Mouse (Mus musculus) Muller cell, postnatal 12 days (primary cell): ENCODE data around the gene Mrpl47.
"Not testable (repeated sequence)": the region's sequence is repeated elsewhere in the genome, so short reads cannot be mapped to it uniquely, and the experiment has no call there.

ENCODE experiments used
- DNase-seq: peaks from one replicate; pipeline ENCODE4 v3.0.0-alpha.2; 2015; ENCODE audit errors: inconsistent ontology term

Mrpl47 gene

DNA sequence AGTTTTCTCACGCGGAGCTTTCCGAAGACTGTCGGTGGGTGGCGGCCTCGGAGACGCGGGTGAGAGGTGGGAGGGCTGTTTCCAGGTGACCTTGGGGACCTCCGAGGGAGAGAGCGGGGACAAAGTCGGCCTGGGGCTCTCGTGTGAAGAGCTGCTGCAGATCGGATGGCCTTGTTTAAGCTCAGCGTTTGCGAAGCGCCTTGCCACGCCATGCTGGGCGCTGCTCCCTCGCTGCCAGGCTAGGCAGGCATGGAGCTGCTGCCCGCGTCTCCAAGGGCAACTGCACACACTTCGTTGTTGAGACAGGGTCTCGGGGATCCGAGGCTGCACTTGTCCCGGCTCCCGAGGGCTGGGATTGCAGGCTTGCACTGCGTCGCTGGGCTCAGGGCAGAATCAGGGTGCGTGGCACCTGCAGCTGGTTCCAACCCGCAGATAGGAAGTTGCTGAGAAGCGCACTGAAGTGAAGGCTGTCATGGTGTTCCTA, at the start of gene Mrpl47:
TSS of gene Mrpl47 (minus strand) at position 434 of the 484 bp plus-strand sequence.
- no peak for DNase-seq

DNA sequence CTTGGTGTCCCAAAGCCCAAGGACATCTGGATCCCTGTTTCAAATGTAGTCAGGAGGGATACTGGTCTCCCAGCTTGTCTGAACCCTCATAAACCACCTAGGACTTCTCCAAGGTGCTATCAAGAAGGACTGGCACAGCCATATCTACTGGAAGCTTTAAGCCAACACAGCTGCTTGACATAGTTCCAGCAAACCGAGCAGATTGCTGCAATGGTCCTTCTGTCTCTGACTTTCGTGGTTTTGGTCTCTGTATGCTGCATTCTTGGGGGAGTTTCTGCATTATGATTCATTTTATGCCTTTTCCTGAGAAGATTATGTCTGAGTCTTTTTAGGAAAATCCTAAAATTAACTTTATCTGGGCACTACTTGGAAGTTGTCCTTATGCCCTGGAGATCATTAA, 33.4 kb upstream of the Mrpl47 start:
- DNase-seq, result peak; percentile 18

DNA sequence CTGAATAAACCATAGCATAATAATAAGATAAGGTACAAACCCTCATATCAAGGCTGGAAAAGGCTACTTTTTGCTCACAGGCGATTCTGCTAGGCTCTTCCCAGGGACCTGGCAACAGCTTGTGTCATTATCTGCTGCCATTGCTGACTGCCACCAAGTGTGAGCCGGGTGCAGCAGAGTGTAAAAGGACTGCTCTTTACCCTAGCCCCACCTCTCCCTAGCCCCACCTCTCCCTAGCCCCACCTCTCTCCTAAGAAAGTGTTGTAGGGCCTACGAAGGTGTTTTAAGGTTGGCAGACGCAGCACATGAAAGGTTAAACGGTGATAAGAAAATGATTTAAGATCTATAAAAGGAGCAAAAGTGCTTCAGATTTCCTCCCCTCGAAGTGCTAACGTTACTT, 26.5 kb upstream of the Mrpl47 start:
- no peak for DNase-seq

DNA sequence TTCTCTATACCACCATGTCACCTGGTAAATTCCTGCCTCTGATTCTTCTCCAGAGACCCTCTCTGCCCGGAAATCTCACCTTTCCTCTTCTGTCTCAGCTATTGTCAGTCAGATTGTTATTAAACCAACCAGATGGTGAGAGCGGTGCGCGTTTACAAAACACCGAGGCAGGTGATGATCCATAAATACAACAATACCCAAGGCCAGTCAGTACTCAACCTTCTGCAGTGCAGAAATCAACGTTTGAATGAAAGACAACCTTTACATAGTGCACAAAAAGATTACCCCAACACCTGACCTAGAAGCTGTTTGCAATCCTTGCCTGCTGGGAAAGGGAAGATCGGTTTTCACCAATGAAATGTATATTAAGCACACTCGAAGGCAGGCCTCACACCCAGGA, 25.6 kb upstream of the Mrpl47 start:
- no peak for DNase-seq

DNA sequence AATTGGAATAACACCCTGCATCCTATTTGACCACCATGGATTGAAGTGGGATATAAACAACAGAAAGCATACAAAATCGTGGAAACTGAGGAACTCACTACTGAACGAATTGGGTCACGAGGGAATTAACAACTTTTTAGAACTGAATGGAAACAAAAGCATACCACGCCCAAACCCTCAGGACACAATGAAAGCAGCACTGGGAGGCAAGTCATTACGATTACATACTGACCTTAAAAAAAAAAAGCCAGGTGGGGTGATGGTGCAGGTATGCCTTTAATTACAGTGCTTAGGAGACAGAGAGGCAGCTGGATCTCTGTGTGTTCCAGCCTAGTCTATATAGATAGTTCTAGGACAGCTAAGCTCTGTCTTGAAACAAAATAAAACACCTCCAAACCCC, 21.8 kb upstream of the Mrpl47 start:
- DNase-seq, result no peak

DNA sequence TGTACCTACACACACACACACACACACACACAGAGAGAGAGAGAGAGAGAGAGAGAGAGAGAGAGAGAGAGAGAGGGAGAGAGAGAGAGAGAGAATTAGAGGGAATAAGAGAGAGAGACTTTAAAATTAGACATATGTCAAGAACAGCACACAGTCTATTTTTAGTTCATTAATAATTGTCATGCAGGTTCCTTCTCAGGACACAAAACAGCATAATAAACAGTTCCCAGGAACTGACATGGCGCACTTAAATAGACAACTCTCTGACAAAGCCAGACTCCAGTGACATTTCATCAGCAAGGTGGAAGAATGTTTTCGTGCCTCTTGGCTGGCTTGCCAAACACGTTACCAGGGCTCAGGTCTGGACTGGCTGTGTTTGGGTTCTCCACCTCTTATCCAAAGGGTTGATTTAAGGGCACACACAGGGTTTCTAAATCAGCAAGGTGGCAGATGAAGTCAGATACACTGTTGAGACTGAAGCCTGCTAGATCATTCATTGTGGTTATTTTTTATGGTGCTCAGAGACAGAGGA, 17.0 kb upstream of the Mrpl47 start:
- no peak for DNase-seq

DNA sequence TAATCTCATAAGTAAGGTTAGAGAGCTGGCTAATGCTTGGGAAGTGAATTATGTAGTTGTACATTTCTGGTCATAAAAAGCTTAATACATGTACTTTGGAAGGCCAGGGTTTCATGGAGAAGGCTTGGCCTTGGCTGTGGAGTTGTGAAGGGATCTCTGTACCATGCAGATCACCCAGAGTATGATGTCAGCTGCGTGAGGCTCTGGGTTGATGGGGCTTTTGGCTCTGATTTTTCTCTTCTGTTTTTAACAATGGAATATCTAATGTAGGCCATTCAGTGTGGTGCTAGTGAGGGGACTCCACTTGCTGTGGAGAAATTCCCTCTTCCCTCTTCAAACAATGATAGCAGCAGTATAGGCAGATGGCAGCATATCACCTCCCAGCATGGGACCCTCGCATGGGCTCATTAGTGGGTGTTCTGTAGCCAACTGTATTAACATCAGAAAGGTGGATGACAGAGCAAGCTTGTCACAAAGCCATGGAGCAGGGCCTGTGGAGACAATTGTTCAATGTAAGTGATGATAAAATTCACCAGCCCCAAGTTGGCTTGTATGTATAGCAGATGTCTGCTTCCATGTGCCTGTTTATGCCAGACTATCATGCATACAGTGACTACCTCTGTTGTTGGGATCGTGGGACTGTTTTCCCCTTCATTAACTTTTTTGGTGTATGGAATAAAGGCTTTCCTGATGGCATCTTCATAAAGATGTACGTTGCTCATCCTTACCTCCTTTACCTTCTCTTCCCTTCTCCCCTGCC, 12.6 kb upstream of the Mrpl47 start:
- DNase-seq, result no peak

DNA sequence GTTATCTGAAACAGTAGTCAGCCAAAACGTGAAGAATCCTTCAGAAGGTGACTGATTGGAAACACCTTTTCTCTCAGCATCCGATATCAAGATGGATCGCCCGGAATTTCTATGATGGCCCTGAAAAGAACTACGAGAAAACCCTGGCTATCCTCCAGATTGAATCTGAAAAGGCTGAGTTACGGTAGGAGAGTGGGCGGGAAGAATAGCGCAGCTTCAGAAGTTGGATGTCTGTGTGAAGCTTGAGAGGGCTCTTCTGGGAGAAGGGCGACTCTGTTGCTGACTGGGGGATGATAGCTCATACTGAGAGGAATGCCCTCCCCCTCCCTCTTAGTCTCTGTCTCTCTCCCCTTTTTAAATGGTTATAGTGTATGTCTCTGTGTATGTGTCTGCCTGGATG, 11.0 kb upstream of the Mrpl47 start:
- no peak for DNase-seq

DNA sequence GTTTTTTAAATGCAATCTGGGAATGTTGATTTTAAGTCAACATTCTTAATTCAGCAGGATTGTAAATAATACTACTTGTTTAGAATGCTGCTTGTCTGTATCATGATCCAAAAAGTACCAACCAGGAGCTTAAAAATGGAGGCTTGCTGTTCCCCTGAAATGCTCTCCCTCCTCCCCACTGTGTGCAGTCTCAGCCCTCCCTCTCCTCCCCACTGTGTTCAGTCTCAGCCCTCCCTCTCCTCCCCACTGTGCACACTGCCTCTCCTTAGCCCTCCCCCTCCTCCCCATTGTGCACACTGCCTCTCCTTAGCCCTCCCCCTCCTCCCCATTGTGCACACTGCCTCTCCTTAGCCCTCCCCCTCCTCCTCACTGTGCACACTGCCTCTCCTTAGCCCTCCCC, 8.0 kb upstream of the Mrpl47 start:
- DNase-seq, result not testable (repeated sequence)

DNA sequence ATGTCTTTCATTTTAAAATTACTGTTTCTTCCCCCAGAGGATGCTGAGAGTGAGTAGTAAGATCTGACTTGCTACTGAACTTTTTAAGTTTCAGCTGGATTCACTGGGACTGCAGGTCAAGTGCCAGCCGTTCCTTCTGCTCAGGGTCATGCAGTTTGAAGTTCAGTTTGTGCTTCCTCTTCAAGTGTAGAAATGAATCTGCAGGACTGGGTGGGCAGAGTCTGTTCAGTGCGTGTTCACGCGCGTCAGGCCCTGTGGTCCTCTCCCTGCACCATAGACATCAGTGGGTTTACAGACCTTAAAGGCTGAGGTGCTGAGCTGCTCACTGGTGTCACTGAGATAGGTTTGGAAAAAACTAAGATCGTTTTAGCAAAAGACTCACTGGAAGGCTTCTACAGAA, 7.6 kb upstream of the Mrpl47 start:
- no peak for DNase-seq

DNA sequence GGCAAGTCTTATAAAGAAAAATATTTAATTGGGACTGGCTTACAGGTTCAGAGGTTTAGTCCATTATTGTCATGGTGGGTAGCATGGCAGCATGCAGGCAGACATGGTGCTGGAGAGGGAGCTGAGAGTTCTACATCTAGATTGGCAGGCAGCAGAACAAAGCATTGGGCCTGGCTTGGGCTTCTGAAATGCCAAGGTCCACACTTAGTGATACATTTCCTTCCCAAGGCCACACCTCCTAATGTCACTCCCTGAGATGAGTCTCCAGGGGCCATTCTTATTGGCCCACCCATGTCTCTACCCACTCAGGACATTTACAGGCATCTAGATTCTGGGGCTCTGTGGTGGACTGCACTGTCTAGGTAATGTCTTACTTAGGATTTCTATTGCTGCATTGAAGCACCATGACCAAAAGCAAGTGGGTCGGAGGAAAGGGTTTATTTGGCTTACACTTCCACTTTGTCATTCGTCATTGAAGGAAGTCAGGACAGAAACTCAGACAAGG, 4.9 kb upstream of the Mrpl47 start:
- no peak for DNase-seq

DNA sequence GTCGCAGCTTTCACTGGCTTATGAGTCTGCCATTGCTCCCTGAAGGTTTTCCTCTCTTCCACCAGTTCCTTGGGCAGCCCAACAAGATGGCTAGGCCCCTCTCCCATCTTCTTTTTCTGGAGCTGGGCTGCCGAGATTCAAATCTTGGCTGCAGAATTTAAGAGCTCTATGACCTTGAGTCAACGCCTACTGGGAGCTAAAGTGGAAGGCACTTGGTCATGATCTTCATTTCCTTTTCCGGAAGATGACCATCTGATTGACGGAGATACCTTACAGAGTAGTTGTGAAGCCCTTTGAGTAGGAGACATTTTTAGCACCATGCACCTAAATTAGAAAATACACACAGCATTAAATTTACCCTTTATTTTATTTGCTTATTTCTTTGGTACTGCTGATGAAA, 1.1 kb upstream of the Mrpl47 start:
- DNase-seq, result no peak

DNA sequence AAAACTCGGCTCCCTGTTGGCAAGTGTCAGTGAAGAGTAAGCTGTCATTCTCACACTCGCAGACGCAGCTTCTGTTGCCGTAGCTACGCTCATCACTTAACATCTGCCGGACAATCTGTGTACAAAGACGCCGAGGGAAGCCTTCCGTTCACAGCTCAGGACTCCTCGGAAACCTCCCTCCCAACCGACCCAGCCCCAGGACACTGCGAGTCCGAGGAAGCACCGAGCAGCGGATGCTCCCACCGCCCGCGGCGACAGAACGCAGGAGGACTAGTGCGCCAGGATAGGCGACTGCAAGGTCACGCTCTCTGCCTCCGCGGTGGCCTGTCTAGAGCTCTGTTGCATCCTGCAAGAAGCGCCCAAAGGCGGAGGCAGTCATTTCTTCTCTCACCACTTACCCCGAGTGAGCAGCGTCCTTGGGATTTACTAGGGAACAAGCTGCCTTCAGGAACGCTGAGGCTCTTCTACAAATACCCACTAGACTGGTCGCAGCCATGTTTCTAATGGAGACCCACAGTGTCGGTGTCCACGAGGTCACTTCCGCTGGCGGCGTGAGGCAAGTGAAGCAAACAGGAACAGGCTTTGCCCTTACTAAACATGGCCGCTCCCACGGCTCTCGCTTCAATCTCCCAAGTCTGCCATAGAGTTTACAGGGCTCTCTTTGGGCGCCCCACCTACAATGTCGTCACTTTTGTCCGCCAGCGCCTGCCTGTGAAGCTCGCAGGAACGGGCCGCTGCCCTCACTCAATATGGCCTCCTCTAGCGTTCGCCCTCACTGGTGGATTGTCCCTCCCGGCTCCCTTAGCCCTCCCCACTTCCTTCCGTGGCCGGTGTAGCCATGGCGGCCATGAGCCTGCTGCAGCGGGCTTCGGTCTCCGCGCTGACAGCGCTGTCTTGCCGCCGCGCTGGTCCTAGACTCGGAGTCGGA, 897 bp downstream of the Mrpl47 start, which contains the start of gene Ndufb5:
TSS of gene Ndufb5 (plus strand) at position 747 of the 928 bp plus-strand sequence.
- peak; percentile 99 for DNase-seq

DNA sequence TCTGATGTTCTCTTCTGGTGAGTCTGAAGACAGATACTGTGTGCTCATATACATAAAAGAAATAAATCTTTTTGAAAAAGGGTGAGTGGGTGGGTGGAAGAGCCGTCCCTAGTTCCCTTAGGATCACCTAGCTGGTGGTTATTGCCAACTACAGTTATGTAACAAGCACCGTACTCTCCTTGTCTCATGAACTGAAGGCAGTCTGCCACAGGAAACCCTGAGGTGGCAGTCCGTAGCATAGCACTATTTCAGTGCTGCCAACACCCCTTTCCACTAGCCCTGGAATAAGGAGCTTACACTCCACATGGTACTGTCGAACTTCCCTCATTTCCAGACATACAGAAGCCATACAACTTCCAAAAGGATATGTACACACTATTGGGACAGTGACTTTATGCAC, 9.5 kb downstream of the Mrpl47 start:
- DNase-seq, result no peak

DNA sequence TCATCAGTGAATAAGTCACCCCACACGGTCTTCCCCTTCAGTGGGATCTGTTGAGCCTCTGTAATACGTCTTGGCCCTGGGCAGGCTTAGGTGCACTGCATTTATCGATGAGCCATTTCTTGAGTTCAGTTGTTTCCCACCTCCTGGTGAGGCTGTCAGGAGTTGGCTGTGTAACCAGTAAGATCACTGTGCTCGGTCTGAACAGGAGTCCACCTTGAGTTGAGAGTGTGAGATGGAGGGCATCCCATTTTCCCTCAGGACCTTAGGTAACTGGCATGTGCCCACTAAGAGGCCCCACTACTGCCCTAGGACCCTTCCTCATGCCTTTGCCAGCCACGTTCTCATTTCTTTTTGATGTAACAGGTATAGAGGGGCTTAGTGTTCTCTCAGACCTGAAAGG, 11.5 kb downstream of the Mrpl47 start:
- DNase-seq, result no peak

DNA sequence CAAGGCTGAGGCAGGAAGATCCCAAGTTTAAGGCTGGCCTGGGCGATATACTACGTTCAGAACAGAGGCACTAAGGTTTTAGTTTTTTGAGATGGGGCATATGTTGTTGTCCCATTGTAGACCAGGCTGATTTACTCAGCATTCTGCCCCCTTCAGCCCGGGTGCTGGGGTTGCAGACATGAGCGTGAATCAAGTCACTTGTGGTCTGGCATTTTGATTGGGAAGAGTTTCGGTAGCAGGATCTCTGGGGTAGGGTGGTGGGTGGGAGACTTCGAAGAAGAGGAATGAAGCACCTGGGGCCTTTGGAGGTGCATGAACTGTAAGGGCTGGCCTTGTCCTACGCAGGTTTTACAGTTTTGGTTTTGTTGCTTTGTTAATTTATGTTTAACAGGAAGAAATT, 13.2 kb downstream of the Mrpl47 start:
- DNase-seq, result no peak

DNA sequence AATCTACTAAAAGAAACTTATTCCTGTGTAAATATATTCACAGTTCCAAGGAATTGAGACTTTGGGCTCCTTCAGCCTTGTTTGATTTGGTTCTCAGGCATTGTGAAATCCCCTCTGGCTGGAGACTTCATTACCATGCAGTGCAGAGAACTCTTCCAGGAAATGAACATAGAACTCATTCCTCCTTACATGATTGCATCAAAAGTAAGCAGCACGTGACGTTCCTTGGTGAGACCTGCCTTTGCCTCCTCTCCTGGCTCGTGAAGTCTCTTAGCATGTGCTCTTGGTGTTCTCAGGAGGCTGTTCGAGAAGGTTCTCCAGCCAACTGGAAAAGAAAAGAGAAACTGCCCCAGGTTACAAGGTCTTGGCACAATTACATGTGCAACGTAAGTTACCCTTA, 19.1 kb downstream of the Mrpl47 start:
- no peak for DNase-seq

DNA sequence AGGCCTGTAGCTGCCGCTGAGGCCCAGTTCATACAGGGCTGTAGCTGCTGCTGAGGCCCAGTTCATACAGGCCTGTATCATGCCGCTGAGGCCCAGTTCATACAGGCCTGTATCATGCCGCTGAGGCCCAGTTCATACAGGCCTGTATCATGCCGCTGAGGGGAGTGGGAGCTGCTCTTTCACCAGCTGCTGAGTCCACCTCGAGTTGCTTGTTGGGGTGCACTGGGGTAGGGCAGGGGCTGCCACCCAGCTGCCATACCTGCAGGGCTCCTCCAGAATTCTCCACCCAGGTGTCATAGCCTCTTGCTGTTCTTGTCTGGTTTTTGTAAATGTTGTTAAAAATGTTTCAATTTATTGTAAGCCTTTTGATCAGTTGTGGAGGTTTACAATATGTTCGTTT, 20.0 kb downstream of the Mrpl47 start:
- DNase-seq, result not testable (repeated sequence)

DNA sequence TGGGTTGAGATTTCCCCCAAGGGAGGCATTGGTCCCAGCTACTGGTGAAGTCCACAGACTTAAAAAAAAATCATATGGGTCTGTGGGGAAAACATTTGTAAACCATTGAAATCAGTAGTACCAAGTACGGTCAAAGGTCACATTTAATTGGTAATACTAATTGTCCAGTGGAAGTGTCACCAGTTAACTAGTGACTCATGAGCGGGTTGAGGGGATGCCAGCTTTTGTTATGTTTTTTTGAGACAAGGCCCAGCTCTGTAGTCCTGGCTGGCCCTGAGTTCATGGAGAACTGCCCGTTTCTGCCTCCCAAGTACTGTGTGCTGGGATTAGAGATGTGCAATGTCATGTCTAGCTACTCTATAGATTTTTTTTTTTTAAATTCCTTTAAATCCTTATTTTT, 23.7 kb downstream of the Mrpl47 start:
- no peak for DNase-seq

DNA sequence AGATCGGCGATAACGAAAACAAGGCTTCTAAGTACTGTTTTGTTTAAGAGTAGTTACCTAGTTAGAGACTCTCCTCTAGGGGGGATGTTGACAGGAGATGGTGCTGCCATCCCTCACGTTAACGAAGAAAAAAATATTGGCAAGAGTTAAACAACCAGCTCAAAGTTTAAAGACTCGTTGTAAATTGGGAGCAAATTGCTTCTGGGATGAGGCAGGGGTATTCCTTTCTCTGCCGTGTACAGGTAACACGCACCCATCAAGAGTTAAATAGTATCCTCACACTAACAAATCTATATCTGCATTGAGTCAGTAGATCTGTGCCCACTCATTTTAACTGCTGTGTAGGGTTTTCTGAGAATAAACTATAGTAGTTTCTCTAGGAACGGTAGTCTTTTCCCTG, 28.0 kb downstream of the Mrpl47 start:
- DNase-seq, result no peak

DNA sequence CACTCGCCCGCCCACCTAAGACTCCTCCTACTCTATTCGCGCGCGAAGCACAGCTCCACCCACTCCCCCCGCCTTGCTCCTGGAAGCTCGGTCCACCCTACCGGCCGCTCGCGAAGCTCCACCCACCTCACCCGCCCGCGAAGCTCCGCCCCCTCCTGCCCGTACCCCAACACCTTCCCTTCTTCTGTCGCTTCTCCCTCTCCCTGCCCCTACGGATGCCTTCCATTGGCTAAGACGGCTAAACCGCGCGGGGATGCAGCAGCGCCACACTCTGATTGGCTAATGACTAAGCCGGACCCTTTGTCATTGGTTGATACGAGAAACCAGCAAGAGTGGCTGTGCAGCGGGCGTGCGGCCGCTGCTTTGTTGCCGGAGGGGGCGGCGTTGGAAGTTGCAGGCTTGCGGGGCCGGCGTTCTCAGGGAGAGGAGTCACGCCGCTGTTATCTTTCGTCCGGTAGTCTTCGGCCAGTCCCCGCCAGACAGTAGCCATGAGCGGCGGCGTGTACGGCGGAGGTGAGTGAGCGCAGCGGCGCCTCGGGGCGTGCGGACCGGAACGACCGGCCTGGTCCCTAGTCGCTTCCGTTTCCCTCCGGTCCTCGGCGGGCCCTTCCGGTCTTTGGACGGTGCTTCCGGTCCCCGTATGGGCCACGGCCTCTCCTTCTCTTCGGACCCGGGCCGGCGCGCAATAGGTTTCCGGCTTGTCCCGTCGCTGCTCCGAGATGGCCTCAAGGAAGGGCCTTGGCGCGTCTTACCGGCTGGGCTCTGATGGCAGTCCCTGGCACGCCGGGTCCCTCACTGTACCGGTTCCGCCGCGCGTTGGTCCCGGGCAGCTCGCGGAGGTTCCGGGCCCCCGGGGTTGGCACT, 28.8 kb downstream of the Mrpl47 start:
- peak; percentile 100 for DNase-seq

DNA sequence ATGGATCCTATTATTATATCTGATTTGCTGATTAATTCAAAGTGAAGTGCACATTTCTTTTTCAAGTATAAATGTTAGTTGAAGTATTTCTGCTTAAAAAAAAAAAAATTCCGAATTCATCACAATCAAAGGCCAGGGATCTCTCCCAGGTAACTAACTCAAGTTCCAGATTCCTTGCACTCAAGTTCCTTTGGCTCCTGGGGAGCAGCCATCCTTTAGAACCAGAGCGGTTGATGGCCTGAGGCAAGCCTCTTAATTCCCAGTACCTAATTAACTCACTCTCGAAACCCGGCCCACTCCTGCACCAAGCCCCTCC, 29.4 kb downstream of the Mrpl47 start:
- DNase-seq, result no peak
